Mouse (Mus musculus) lung, adult 2 months (tissue): Measurements from ENCODE around the gene Camkv.

Experiments
- CTCF ChIP-seq: fragments of 200-500 bp; IDR thresholded peaks from 2 replicates; pipeline ENCODE4 v1.5.1; 2011; ENCODE audit warnings: mild to moderate bottlenecking, low read length, control low read depth; ENCODE audit not compliant: insufficient read depth
- POLR2A ChIP-seq: fragments of 200-500 bp; IDR thresholded peaks from 2 replicates; pipeline ENCODE4 v1.6.1; 2011; ENCODE audit warnings: low read depth, mild to moderate bottlenecking, control low read depth, low read length, borderline replicate concordance; ENCODE audit errors: extremely low read depth

GRCm38 (mm10) chr9:107908410-107909158, 26.9 kb upstream of the Camkv start:
- TF ChIP-seq POLR2A (no peak), CTCF (no peak)
